In the genomic region with DNA sequence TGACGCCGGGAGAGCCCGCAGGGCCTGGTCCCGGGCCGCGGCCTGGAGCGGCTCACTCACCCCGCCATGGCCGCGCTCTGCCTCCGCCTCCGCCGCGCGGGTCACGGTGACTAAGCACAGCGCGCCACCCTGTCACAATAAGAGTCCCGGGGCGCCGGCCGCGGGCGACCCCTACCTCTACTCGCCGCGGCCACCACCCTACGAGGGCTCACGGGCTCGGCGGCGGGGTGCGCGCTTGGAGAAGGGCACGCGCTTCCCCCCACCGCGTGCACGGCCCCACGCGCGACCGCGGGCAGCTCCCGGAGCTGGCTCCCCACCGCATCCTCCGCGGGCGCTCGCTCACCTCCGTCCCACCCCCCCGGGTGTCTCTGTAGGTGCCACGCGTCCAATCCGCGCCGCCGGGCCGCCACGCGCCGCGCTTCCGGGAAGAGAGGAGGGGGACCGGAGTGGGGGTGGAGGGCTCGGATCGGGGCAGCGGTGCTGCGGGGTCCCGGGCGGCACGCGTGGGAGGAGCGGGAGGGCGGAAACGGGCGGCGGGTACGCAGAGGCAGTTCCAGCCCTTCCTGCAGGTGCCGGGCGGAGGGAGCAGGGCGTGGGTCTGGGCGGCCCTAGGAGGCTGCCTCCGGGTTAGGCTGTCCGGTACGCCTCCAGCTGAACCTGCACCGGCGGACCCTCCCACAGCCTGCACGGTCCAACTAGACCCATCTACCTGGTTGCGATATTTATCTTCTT, we compare ENCODE assay signal across 7 mouse cellular contexts. TPM values are rescaled to one million over a fixed set of nuclear protein-coding genes. Genes with fewer than 3 reads are reported as not detected.
DNase-seq lines count a peak whose midpoint lies in the region; ATAC-seq and TF ChIP-seq lines count a peak whose summit lies in the region.

A gene (minus strand): TSS at position 629 of the 732 bp plus-strand sequence.

- peak; percentile 75 for ATAC-seq in embryonic facial prominence, embryonic 12.5 days (ENCODE audit: insufficient number of reproducible peaks, insufficient read depth, low FRiP score, low TSS enrichment)
- peak; percentile 84 for ATAC-seq in limb, embryonic 14.5 days (ENCODE audit: low FRiP score, low read depth)
- peak; percentile 81 for ATAC-seq in midbrain, embryonic 16.5 days

- TF ChIP-seq POLR2A in kidney, adult 2 months (IDR thresholded peaks at IDR 0.05; ENCODE audit: low read depth, low read length): peak; percentile 7
- TF ChIP-seq POLR2A in limb, embryonic 14.5 days (IDR thresholded peaks at IDR 0.05; ENCODE audit: borderline replicate concordance, extremely low read depth, insufficient read depth, insufficient read length): no peak

- H3K4me2 ChIP-seq in embryonic facial prominence, embryonic 12.5 days (replicated peaks): peak within 1 kb of the TSS; percentile 64
- H3K4me2 ChIP-seq in limb, embryonic 14.5 days (replicated peaks; ENCODE audit: low read depth, low read length, severe bottlenecking): peak within 1 kb of the TSS; percentile 57
- H3K4me2 ChIP-seq in midbrain, embryonic 16.5 days (ENCODE audit: low read length): peak within 1 kb of the TSS; percentile 78

- WGBS in embryonic facial prominence, embryonic 12.5 days: under 1% methylated on average over 85 of the region's 90 CpGs
- under 1% methylated on average over 87 of the region's 90 CpGs for WGBS in kidney, adult 2 months
- WGBS in limb, embryonic 14.5 days: under 1% methylated on average over 53 of the region's 90 CpGs
- WGBS in midbrain, embryonic 16.5 days: under 1% methylated on average over 62 of the region's 90 CpGs

- H3K4me1 ChIP-seq in embryonic facial prominence, embryonic 12.5 days: peaks cover 15% of the 10 kb centered on the region
- H3K4me1 ChIP-seq in kidney, adult 2 months (ENCODE audit: control insufficient read depth, insufficient read depth, low read length): peaks cover 18% of the 10 kb centered on the region
- H3K4me1 ChIP-seq in limb, embryonic 14.5 days (ENCODE audit: control insufficient read depth, insufficient read depth, low read length): peaks cover 11% of the 10 kb centered on the region
- peaks cover 17% of the 10 kb centered on the region for H3K4me1 ChIP-seq in midbrain, embryonic 16.5 days (ENCODE audit: control insufficient read depth, insufficient read depth, low read length)

- peak; percentile 88 for DNase-seq in adrenal gland, postnatal 25 days
- peak; percentile 88 for DNase-seq in heart, adult 18-20 months
- peak; percentile 87 for DNase-seq in kidney, adult 2 months
- DNase-seq in limb, embryonic 14.5 days (ENCODE audit: low spot score): peak; percentile 81
- peak; percentile 90 to 91 for DNase-seq in spleen, postnatal 10 days (ENCODE audit: low spot score in 2 of 2)

- peak within 1 kb of the TSS; percentile 87 for H3K9ac ChIP-seq in embryonic facial prominence, embryonic 12.5 days
- peak within 1 kb of the TSS; percentile 97 for H3K9ac ChIP-seq in limb, embryonic 14.5 days (ENCODE audit: low read depth, low read length, severe bottlenecking)
- peak within 1 kb of the TSS; percentile 99 for H3K9ac ChIP-seq in midbrain, embryonic 16.5 days (ENCODE audit: low read depth, low read length)

- H3K4me3 ChIP-seq in embryonic facial prominence, embryonic 12.5 days: peak within 1 kb of the TSS; percentile 61
- peak within 1 kb of the TSS; percentile 91 for H3K4me3 ChIP-seq in kidney, adult 2 months (ENCODE audit: insufficient read depth, low read depth, low read length)
- H3K4me3 ChIP-seq in limb, embryonic 14.5 days (replicated peaks; ENCODE audit: low read length): peak within 1 kb of the TSS; percentile 90
- peak within 1 kb of the TSS; percentile 82 for H3K4me3 ChIP-seq in midbrain, embryonic 16.5 days (ENCODE audit: low read depth, low read length)

- peaks cover 22% of the 10 kb centered on the region for H3K27me3 ChIP-seq in embryonic facial prominence, embryonic 12.5 days
- H3K27me3 ChIP-seq in kidney, adult 2 months (replicated peaks; ENCODE audit: control insufficient read depth, insufficient read depth, low read length): peaks cover 1% of the 10 kb centered on the region; the same call in 1 of the 2 replicates
- peaks cover 18% of the 10 kb centered on the region for H3K27me3 ChIP-seq in limb, embryonic 14.5 days (ENCODE audit: control insufficient read depth, insufficient read depth, low read length)
- peaks cover 13% of the 10 kb centered on the region for H3K27me3 ChIP-seq in midbrain, embryonic 16.5 days (ENCODE audit: control insufficient read depth, insufficient read depth, low read depth, low read length)

- peaks cover 20% of the 10 kb centered on the region for H3K36me3 ChIP-seq in embryonic facial prominence, embryonic 12.5 days
- no peaks in the 10 kb centered on the region for H3K36me3 ChIP-seq in kidney, adult 2 months (ENCODE audit: control insufficient read depth, insufficient read depth, low read length)
- peaks cover 30% of the 10 kb centered on the region for H3K36me3 ChIP-seq in limb, embryonic 14.5 days (ENCODE audit: control insufficient read depth, insufficient read depth, low read length)
- H3K36me3 ChIP-seq in midbrain, embryonic 16.5 days (ENCODE audit: control insufficient read depth, insufficient read depth, low read length): peaks cover 3% of the 10 kb centered on the region; the same call in 1 of the 2 replicates

- peak within 1 kb of the TSS; percentile 80 for H3K27ac ChIP-seq in embryonic facial prominence, embryonic 12.5 days
- H3K27ac ChIP-seq in kidney, adult 2 months (ENCODE audit: insufficient read depth, low read depth, low read length): peak within 1 kb of the TSS; percentile 93
- H3K27ac ChIP-seq in limb, embryonic 14.5 days (replicated peaks; ENCODE audit: low read depth, low read length): peak within 1 kb of the TSS; percentile 95
- H3K27ac ChIP-seq in midbrain, embryonic 16.5 days (ENCODE audit: low read length): peak within 1 kb of the TSS; percentile 90

- TF ChIP-seq CTCF in kidney, adult 2 months (conservative IDR thresholded peaks at IDR 0.05; ENCODE audit: insufficient read depth, insufficient read length, low read depth, low read length): no peak

- no peaks in the 10 kb centered on the region for H3K9me3 ChIP-seq in embryonic facial prominence, embryonic 12.5 days
- H3K9me3 ChIP-seq in limb, embryonic 14.5 days (ENCODE audit: control insufficient read depth, low read length): no peaks in the 10 kb centered on the region
- no peaks in the 10 kb centered on the region for H3K9me3 ChIP-seq in midbrain, embryonic 16.5 days (replicated peaks; ENCODE audit: control insufficient read depth, low read length, poor library complexity, severe bottlenecking)

RNA-seq across cellular contexts. Expression of the gene that starts here (rescaled TPM):
- 50.8 and 51.5 TPM in 2 replicates for total RNA-seq in adrenal gland, postnatal 25 days (2021)
- polyA plus RNA-seq in embryonic facial prominence, embryonic 12.5 days (2016; fragmentation: Nextera tagmentation; extraction: Ambion mirVana): 61.3 and 68.7 TPM in 2 replicates
- total RNA-seq in heart, adult 18-20 months (2021): 10 to 100 TPM; 43.1 to 44.5 TPM
- 42.8 and 52.4 TPM in 2 replicates for polyA plus RNA-seq in kidney, adult 2 months (2012; rRNA removed)
- 52.8 and 73.8 TPM in 2 replicates for polyA plus RNA-seq in limb, embryonic 14.5 days (2012; rRNA removed)
- 50.4 and 52.3 TPM in 2 replicates for polyA plus RNA-seq in limb, embryonic 14.5 days (2014; fragmentation: Nextera tagmentation; extraction: Ambion mirVana)
- polyA plus RNA-seq in midbrain, embryonic 16.5 days (2015; fragmentation: Nextera tagmentation; extraction: Ambion mirVana): 68.0 and 69.9 TPM in 2 replicates

Comparison
In these comparisons a context has a peak if more than half of its experiments do, and no peak if none do; other contexts are left out.
1. Peak in every context shown above with its lines: DNase-seq, ATAC-seq, H3K4me3 ChIP-seq and H3K27ac ChIP-seq.